Mouse (Mus musculus) liver, embryonic 14.5 days (tissue): ENCODE measurements around the gene Wnt3a. TPM values are rescaled to one million over a fixed set of nuclear protein-coding genes. Genes with fewer than 3 reads are reported as not detected.

Experiments used
- ATAC-seq: fragments of 200-750 bp; cut with Nextera tagmentation; 2 replicates; pipeline ENCODE4 v1.8.0; 2017; ENCODE audit warnings: moderate number of reproducible peaks, mild to moderate bottlenecking, moderate library complexity; ENCODE audit not compliant: insufficient read depth
- DNase-seq, 3 experiments: peaks; one replicate each; pipeline ENCODE4 v3.0.0-alpha.2; 2012 to 2013; ENCODE audit warnings: low read depth in 3 of 3, low spot score in 3 of 3
- H3K27ac ChIP-seq: fragments of 300-500 bp; sonication (generic); 2 replicates; pipeline ENCODE4 v1.5.1; 2014; ENCODE audit warnings: moderate library complexity, mild to moderate bottlenecking, control low read depth, inconsistent platforms
- H3K27me3 ChIP-seq: fragments of 300-500 bp; sonication (generic); 2 replicates; pipeline ENCODE4 v1.6.1; 2014; ENCODE audit warnings: mild to moderate bottlenecking, low read length, moderate library complexity; ENCODE audit not compliant: control insufficient read depth, insufficient read depth
- H3K36me3 ChIP-seq: fragments of 300-500 bp; sonication (generic); replicated peaks from 2 replicates; pipeline ENCODE4 v1.6.1; 2014; ENCODE audit warnings: low read depth; ENCODE audit not compliant: control insufficient read depth, insufficient read depth
- H3K4me1 ChIP-seq, 2 experiments: fragments of 200-500 bp in 1 of 2; fragments of 300-500 bp in 1 of 2; sonication (generic) in 1 of 2; replicated peaks; 2 replicates each; pipeline ENCODE4 v1.6.1; 2012 to 2014; ENCODE audit warnings: antibody characterized with exemption in 1 of 2, inconsistent platforms in 1 of 2, low read length in 1 of 2; ENCODE audit not compliant: control insufficient read depth in 2 of 2, insufficient read depth in 2 of 2
- H3K4me2 ChIP-seq: fragments of 300-500 bp; sonication (generic); 2 replicates; pipeline ENCODE4 v1.6.1; 2014; ENCODE audit warnings: low read depth, mild to moderate bottlenecking, control low read depth, moderate library complexity
- H3K4me3 ChIP-seq, 2 experiments: fragments of 200-500 bp in 1 of 2; fragments of 300-500 bp in 1 of 2; sonication (generic) in 1 of 2; 2 replicates each; pipeline ENCODE4 v1.5.1; 2012 to 2014; ENCODE audit warnings: low read depth in 2 of 2, low read length in 2 of 2, mild to moderate bottlenecking in 2 of 2, control low read depth in 1 of 2, inconsistent platforms in 1 of 2, moderate library complexity in 1 of 2; ENCODE audit not compliant: insufficient read depth in 1 of 2
- H3K9ac ChIP-seq: fragments of 300-500 bp; sonication (generic); replicated peaks from 2 replicates; pipeline ENCODE4 v1.6.1; 2014; ENCODE audit warnings: mild to moderate bottlenecking, control low read depth, moderate library complexity
- H3K9me3 ChIP-seq: fragments of 300-500 bp; sonication (generic); 2 replicates; pipeline ENCODE4 v1.6.1; 2016; ENCODE audit warnings: low read length, mixed read lengths; ENCODE audit not compliant: control insufficient read depth
- CTCF ChIP-seq: IDR thresholded peaks from 2 replicates; pipeline ENCODE4 v1.5.1; 2016; ENCODE audit warnings: antibody characterized with exemption, low read depth, control low read depth
- EP300 ChIP-seq: IDR thresholded peaks from 2 replicates; pipeline ENCODE4 v1.6.1; 2016; ENCODE audit warnings: antibody characterized with exemption, low read depth
- WGBS: fragments of 180-500 bp; shearing (Covaris S2); extraction: QIAGEN DNeasy Blood & Tissue Kit; methylation state at CpG from one replicate; pipeline ENCODE4 v1.1.7; 2014; ENCODE audit not compliant: insufficient replicate concordance; 5-methylcytosine and 5-hydroxymethylcytosine counted together
- polyA plus RNA-seq, 2 experiments: library from polyadenylated mRNA; depleted of rRNA in 1 of 2; stranded (reverse) in 1 of 2; unstranded in 1 of 2; fragments of >200 nt; fragmentation: Nextera tagmentation in 1 of 2; extraction: Ambion mirVana in 1 of 2; gene quantifications; 2 replicates each; pipeline versions ENCODE4 v1.2.1 to v1.2.3; 2012 to 2014

Gene Wnt3a
- polyA plus RNA-seq, 2 experiments: 0.01 TPM; not detected in 1

DNA sequence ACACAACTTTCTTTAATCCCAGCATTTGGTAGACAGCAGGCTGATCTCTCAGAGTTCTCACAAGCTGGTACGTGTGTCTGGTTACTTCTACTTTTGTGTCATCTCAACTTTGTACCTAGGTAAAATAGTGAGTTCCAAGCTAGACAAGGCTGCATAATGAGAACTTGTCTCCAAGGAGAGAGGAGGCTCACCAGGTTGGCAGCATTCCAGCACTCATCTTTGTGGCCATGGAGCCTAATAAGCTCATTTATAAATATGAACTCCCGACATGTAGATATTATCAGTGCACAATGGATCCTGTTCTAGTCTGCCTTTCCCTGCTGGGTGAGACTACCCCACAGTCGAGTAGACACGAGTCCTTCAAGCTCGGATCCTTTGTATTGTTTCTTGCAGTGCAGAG lies 81.0 kb downstream of the Wnt3a start:
- 75% methylated on average over 5 of the region's 5 CpGs for whole genome bisulfite sequencing
- TF ChIP-seq CTCF (no peak), EP300 (no peak)
- H3K27me3 ChIP-seq: no peaks in the 10 kb centered on the region
- no peak for DNase-seq
- peaks cover 51% of the 10 kb centered on the region for H3K36me3 ChIP-seq
- ATAC-seq: no peak
- H3K27ac ChIP-seq: no peak overlapping the region
- H3K9me3 ChIP-seq: no peaks in the 10 kb centered on the region
- H3K9ac ChIP-seq: no peak overlapping the region
- H3K4me2 ChIP-seq: peak overlapping the region; percentile 96
- H3K4me3 ChIP-seq: no peak overlapping the region; a peak in 2 of 4 replicates
- peaks cover 6 to 16% of the 10 kb centered on the region in 2 experiments for H3K4me1 ChIP-seq

- peaks cover 6 to 16% of the 10 kb centered on the region in 2 experiments for H3K4me1 ChIP-seq
- 8% methylated on average over 18 of the region's 18 CpGs for WGBS
- H3K27ac ChIP-seq: peak overlapping the region; percentile 89
- H3K27me3 ChIP-seq: no peaks in the 10 kb centered on the region
- H3K36me3 ChIP-seq: peaks cover 52% of the 10 kb centered on the region
- H3K9me3 ChIP-seq: no peaks in the 10 kb centered on the region
- peak overlapping the region; percentile 96 for H3K4me2 ChIP-seq
- peak overlapping the region; percentile 97 for H3K9ac ChIP-seq
- TF ChIP-seq CTCF (peak; percentile 96), EP300 (no peak)
- peak; percentile 69 to 77 (median 75) for DNase-seq
- peak overlapping the region; percentile 65 to 99 for H3K4me3 ChIP-seq
- peak; percentile 72 for ATAC-seq
Observed at GRCm38 (mm10) chr11:59209003-59209441, 81.5 kb downstream of the Wnt3a start.

DNA sequence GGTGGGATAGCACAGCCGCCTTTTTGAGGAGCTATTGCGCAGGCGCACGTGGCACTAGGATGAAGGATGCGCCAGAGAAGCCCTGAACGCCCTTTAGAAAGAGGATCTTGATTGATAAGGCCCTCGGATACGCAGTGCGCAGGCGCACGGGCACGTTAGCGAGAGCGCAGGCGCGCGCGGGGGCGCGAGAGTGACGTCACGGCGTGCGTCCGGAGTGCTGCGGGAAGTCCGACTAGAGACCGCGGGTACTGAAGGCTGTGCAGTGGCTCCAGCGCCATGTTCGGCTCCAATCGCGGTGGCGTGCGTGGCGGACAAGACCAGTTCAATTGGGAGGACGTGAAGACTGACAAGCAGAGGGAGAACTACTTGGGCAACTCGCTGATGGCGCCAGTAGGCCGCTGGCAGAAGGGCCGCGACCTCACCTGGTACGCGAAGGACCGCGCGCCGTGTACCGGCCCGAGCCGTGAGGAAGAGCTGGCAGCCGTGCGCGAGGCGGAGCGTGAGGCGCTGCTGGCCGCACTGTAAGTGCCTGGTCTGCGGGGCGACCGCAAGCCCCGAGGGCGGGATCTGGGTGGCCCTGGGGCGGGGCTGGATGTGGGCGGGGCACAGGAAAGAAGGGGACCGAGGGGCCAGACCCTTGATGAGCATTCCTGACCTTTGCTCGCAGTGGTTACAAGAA lies 82.3 kb downstream of the Wnt3a start, which contains the start of gene 2310033P09Rik:
TSS of gene 2310033P09Rik (plus strand) at position 169 of the 679 bp plus-strand sequence.
- H3K27me3 ChIP-seq: no peaks in the 10 kb centered on the region
- ATAC-seq (peak; percentile 84), DNase-seq (peak; percentile 82 to 92 (median 82))
- H3K4me1 ChIP-seq: peaks cover 6 to 16% of the 10 kb centered on the region in 2 experiments
- TF ChIP-seq EP300 (no peak), CTCF (no peak)
- H3K4me2 ChIP-seq: peak within 1 kb of the TSS; percentile 96
- H3K27ac ChIP-seq: peak within 1 kb of the TSS; percentile 89
- no peaks in the 10 kb centered on the region for H3K9me3 ChIP-seq
- under 1% methylated on average over 67 of the region's 67 CpGs for WGBS
- H3K9ac ChIP-seq: peak within 1 kb of the TSS; percentile 97
- H3K4me3 ChIP-seq: peak within 1 kb of the TSS; percentile 65 to 99
- peaks cover 49% of the 10 kb centered on the region for H3K36me3 ChIP-seq

GRCm38 (mm10) chr11:59202081-59202995 lies 88.2 kb downstream of the Wnt3a start, which contains the start of gene Mrpl55:
Gene Mrpl55 (plus strand): TSS chr11:59202486.
- H3K27me3 ChIP-seq: no peaks in the 10 kb centered on the region
- ATAC-seq (peak; percentile 95), DNase-seq (peak; percentile 84 to 90 (median 86))
- peak within 1 kb of the TSS; percentile 85 for H3K9ac ChIP-seq
- no peaks in the 10 kb centered on the region for H3K9me3 ChIP-seq
- TF ChIP-seq EP300 (no peak), CTCF (no peak)
- peak within 1 kb of the TSS; percentile 70 for H3K27ac ChIP-seq
- WGBS: under 1% methylated on average over 63 of the region's 63 CpGs
- peaks cover 11 to 15% of the 10 kb centered on the region in 2 experiments for H3K4me1 ChIP-seq
- peaks cover 15% of the 10 kb centered on the region for H3K36me3 ChIP-seq
- H3K4me3 ChIP-seq: peak within 1 kb of the TSS; percentile 73 to 97
- H3K4me2 ChIP-seq: peak within 1 kb of the TSS; percentile 96
